Mouse (Mus musculus) lung, adult 2 months (tissue): ENCODE measurements around the gene Plcb3.

Source experiments
- CTCF ChIP-seq: fragments of 200-500 bp; IDR thresholded peaks from 2 replicates; pipeline ENCODE4 v1.5.1; 2011; ENCODE audit warnings: mild to moderate bottlenecking, low read length, control low read depth; ENCODE audit not compliant: insufficient read depth
- POLR2A ChIP-seq: fragments of 200-500 bp; IDR thresholded peaks from 2 replicates; pipeline ENCODE4 v1.6.1; 2011; ENCODE audit warnings: low read depth, mild to moderate bottlenecking, control low read depth, low read length, borderline replicate concordance; ENCODE audit errors: extremely low read depth

GRCm38 (mm10) chr19:6987061-6987903 lies 11.0 kb upstream of the Plcb3 start, which contains the start of gene Vegfb:
- TF ChIP-seq POLR2A: no peak
- TF ChIP-seq CTCF: no peak
